Mouse (Mus musculus) lung, postnatal 4 days (tissue): ENCODE data around the gene Mecr.

Experiments used
- DNase-seq, 2 experiments: peaks; one replicate each; pipeline ENCODE4 v3.0.0; 2021

Mecr gene

DNA sequence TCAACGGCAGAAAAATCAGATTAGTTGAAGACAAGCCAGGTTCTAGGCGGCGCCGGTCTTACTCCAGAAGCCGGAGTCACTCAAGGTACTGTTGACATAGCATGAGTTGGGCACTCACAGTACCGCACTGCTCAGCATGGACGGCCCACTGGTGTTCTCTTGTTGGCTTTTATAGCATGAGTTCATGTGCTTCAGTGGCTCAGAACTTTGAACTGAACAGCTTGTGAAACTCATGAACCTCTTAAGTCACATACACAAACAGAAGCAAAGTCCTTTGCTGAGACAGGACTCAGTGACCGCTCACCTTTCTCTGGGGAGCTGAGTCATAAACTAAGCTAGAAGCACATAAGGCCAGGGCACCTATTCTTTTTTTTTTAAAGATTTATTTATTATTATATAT, 54.5 kb downstream of the Mecr start:
- DNase-seq: peak in 1 of 2 experiments; percentile 74

- no peak for DNase-seq
Observed at GRCm38 (mm10) chr4:131898503-131899179, 55.4 kb downstream of the Mecr start.

DNA sequence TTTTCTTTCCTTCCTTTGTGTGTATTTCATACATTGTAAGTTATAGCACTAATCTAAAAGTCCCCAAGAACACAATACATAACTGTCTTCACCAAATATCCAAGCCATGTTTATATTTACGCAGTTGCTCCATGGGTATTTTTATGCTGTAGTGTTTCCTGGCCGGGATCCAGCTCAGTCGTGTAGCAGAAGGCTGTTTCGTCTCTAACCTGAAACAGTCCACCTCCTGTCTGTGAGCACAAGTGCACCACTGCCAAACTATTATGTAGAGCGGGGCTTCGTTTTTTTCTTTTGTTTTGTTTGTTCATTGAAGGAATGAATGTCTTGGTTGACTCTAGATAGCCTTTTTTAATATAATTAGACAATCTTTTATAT, 55.9 kb downstream of the Mecr start:
- no peak for DNase-seq

- no peak for DNase-seq
Observed at GRCm38 (mm10) chr4:131901090-131901489, 57.8 kb downstream of the Mecr start.

DNA sequence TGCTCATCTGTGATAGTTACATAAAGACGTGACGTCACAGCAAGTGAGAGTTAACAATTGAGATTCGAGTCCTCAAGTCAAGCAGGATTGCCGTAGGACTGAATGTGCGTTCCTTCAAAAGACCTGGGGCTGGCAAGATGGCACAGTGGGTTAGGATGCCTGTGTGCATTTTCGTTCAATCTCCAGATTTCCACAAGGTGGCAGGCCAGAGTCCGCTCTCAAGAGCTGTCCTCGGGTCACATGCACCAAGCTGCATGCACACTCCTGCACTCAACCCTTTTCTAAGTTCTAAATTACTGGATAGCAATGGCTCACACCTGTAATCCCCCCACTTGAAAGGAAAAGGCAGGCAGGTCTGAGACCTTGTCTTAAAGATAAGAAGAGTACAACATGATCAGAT, 61.2 kb downstream of the Mecr start:
- DNase-seq: peak; percentile 46 to 67

DNA sequence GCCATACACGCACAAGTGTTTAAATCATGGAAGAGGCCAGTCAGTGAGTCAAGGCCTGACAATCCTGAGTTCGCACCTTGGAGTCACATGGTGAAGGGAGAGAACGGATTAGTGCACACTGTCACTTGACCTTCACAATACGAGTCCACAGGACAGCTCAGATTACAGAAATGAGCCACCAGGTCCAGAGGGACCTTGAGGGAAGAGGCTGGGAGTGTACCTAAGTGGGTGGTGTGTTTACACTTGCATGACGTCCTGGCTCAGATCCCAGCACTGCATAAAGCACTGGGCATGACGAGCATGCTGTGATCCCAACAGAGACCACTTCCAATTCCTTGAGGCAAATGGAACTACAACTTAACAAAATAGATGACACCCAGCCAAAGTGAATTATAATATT, 63.2 kb downstream of the Mecr start:
- DNase-seq: peak in 1 of 2 experiments; percentile 49

- DNase-seq: no peak
Observed at GRCm38 (mm10) chr4:131907912-131908311, 64.6 kb downstream of the Mecr start.

GRCm38 (mm10) chr4:131910237-131910994, 67.1 kb downstream of the Mecr start:
- peak; percentile 46 to 64 for DNase-seq

GRCm38 (mm10) chr4:131911521-131911920, 68.3 kb downstream of the Mecr start:
- no peak for DNase-seq

DNA sequence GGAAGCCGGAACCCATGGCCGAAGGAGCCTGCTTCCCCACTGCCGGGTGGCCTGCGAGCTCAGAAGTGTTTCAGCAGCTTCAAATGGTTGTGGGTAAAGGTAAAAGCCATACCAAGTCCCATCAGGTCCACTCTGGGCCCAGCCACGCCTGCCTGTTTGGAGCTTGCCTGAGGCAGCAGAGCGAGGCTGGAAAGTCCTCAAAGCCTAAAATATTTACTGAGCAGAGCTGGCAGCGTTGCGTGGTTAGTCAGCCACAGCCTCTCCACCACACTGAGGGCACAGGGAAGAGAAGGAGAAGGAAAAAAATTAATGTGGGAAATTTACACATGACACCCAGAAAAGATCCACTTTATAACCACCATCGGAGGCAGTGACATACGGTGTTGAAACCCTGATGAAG, 70.3 kb downstream of the Mecr start:
- DNase-seq: peak; percentile 39 to 51

- no peak for DNase-seq
Observed at GRCm38 (mm10) chr4:131914046-131914643, 70.9 kb downstream of the Mecr start.

DNA sequence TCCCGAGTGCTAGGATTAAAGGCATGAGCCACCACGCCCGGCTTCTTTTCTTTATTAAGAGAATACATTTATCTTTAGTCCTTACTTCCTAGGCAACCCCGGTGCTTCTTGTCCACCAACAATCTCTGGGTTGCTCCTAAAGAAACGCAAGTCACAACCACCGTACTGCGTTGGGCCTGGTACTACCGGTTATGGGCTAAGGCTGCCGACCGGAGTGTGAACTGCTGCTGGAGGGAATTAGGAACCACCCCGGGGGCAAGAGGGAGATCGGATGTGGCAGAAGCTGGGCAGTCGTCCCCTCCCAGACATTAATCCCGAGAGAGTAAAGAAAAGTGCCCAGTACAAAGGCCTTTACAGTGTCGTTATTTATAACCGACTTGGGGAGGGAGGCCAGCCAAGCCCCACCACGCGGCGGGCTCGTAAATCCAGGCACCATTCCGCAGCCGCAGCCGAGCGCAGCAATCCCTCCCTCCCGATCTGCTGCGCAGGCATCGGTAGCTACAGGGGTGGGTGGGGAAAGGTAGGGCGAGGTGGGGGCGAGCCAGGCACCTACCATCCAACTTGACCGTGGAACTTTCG, 71.7 kb downstream of the Mecr start:
- DNase-seq: no peak

- no peak for DNase-seq
Observed at GRCm38 (mm10) chr4:131915821-131916328, 72.6 kb downstream of the Mecr start.

DNA sequence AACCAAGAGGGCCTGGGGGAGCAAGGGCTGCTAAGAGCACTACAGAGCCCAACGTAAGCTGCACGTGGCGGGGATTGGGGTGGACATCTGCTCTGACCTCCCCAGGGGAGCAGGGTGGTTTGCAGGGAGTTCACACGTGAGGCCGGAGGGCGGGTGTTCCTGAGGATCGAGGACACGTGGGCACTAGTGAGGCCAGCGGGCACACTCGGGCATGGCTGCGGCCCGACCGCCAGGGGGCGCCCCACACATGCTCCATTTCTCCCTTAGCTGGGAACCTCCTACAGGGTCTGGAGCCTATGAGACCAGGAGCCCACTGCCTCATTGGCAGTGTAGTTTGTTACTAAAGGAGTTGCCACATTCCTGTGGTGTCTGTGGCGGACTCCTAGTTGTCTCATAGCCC, 73.2 kb downstream of the Mecr start:
- peak; percentile 85 to 89 for DNase-seq

DNA sequence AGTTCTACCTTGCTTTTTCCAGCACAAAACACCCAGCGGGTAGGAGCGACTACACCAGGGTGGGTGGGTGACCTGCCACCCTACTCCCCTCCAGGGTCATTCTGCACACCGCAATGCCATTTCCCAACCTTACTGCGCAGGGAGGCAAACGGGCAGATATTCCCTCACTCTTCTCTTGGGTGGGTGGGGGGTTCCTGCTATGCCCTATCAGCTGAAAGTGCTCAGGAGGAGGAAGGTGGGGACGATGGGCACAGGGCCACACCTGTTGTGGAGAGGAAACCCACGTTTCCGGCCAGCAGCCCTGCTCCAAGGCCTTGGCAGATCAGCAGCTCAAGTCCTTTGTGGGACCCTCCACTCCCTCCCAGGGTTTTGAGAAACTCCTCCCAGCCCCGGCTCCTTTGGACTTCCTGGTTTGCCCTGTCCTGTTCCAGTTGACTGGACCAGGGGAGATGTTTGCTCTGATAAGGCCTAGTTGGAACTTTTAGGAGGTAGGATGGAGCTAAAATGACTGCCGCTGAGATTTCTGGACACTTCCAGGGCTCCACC, 73.8 kb downstream of the Mecr start:
- DNase-seq: no peak
